Comparison of ENCODE assay signal across 20 mouse cellular contexts in the genomic region with DNA sequence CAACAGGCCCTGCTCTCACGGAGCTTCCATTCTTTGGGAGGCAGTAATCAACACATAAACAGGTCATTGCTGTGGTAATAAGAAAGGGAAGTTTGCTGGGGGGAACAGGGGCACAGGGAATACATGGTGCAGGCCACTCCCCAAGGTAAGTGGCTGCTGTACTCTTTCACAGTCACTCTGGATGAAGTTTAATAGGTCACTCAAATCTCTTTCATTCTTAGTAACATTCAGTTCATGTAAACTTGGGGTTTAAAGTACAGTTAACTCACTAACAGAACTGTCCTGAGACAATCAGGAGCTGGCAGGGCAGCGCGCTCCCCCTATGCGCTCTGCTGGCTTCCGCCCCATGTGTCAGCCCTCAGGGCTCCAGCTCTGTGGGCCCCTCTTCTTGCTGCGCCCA.
"Had no signal": no experiment of that assay in that cellular context is flagged by ENCODE, and none has a peak within 500 bp of the region (broad histone marks: within the 10 kb centered on the region; RNA-seq: fewer than 3 reads in every experiment).

No protein-coding gene starts in this region.

- H3K9ac ChIP-seq: intestine, embryonic 15.5 days; liver, embryonic 13.5 days; liver, postnatal 0 days; lung, embryonic 15.5 days; midbrain, embryonic 13.5 days; neural tube, embryonic 13.5 days; stomach, embryonic 15.5 days had no signal

- H3K4me2 ChIP-seq: intestine, embryonic 15.5 days; liver, embryonic 13.5 days; lung, embryonic 15.5 days; midbrain, embryonic 13.5 days; neural tube, embryonic 13.5 days; stomach, embryonic 15.5 days had no signal

- H3K27ac ChIP-seq: intestine, embryonic 15.5 days; kidney, postnatal 0 days; left cerebral cortex, adult 2 months; liver, embryonic 13.5 days; lung, embryonic 15.5 days; midbrain, embryonic 10.5 days; midbrain, embryonic 13.5 days; neural tube, embryonic 13.5 days; stomach, embryonic 15.5 days had no signal

- H3K4me1 ChIP-seq: intestine, embryonic 15.5 days; liver, embryonic 13.5 days; midbrain, embryonic 10.5 days; stomach, embryonic 15.5 days had no signal

- ATAC-seq: intestine, embryonic 15.5 days; liver, postnatal 0 days; midbrain, embryonic 13.5 days; midbrain, embryonic 16.5 days had no signal

- H3K4me3 ChIP-seq: intestine, embryonic 15.5 days; left cerebral cortex, adult 2 months; liver, embryonic 13.5 days; lung, embryonic 15.5 days; megakaryocyte, embryonic 14.5 days; midbrain, embryonic 10.5 days; midbrain, embryonic 13.5 days; myocyte; neural tube, embryonic 13.5 days; stomach, embryonic 15.5 days had no signal

- H3K27me3 ChIP-seq: intestine, embryonic 15.5 days; liver, embryonic 13.5 days; lung, embryonic 15.5 days; megakaryocyte, embryonic 14.5 days; midbrain, embryonic 13.5 days; neural tube, embryonic 13.5 days; stomach, embryonic 15.5 days had no signal

- H3K36me3 ChIP-seq: intestine, embryonic 15.5 days; lung, embryonic 15.5 days; midbrain, embryonic 13.5 days; stomach, embryonic 15.5 days had no signal

- H3K9me3 ChIP-seq: intestine, embryonic 15.5 days; liver, embryonic 13.5 days; lung, embryonic 15.5 days; megakaryocyte, embryonic 14.5 days; midbrain, embryonic 10.5 days; midbrain, embryonic 13.5 days; neural tube, embryonic 13.5 days; stomach, embryonic 15.5 days had no signal

- DNase-seq: layer of hippocampus, postnatal 36 days; liver, embryonic 13.5 days; liver, postnatal 0 days; lung, postnatal 10 days; lung, postnatal 36 days; retina, postnatal 1 day; right cerebral cortex, postnatal 25 days; spleen, adult 18-20 months; thymus, postnatal 25 days had no signal
